Mouse (Mus musculus): ENCODE measurements around the gene AB124611.
"Not testable (repeated sequence)": the region's sequence is repeated elsewhere in the genome, so short reads cannot be mapped to it uniquely, and the experiment has no call there.

AB124611 gene

DNA sequence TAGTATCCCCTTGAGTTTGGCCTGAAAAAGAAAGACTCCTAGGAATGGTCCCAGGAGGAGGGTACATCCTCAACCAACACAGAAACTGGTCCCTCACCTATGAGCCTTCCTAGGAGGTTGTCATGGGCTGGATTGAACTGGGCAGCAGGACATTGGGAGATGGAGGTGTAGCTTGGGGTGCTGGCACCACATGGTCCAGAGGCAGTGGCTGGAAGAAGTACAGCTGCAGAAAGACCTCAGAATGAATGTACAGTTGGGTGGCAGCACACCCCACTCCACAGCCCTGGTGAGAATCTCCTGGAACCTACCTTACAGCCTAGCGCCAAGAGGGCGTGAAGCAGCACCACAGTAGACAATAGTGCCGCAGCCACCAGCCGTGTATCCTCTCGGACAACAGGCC, 63.6 kb downstream of the AB124611 start:
- in situ Hi-C loops (cut with MboI; ENCODE audit: low pct_unique_long_range_greater_than_20kb in 1 of 2, low sequenced_read_pairs in 2 of 2, unreplicated experiment in 1 of 2): no loop called here

GRCm38 (mm10) chr9:21591127-21591830, 65.3 kb downstream of the AB124611 start:
- in situ Hi-C loops (cut with MboI; ENCODE audit: low pct_unique_long_range_greater_than_20kb in 1 of 2, low sequenced_read_pairs in 2 of 2, unreplicated experiment in 1 of 2): no loop called here

DNA sequence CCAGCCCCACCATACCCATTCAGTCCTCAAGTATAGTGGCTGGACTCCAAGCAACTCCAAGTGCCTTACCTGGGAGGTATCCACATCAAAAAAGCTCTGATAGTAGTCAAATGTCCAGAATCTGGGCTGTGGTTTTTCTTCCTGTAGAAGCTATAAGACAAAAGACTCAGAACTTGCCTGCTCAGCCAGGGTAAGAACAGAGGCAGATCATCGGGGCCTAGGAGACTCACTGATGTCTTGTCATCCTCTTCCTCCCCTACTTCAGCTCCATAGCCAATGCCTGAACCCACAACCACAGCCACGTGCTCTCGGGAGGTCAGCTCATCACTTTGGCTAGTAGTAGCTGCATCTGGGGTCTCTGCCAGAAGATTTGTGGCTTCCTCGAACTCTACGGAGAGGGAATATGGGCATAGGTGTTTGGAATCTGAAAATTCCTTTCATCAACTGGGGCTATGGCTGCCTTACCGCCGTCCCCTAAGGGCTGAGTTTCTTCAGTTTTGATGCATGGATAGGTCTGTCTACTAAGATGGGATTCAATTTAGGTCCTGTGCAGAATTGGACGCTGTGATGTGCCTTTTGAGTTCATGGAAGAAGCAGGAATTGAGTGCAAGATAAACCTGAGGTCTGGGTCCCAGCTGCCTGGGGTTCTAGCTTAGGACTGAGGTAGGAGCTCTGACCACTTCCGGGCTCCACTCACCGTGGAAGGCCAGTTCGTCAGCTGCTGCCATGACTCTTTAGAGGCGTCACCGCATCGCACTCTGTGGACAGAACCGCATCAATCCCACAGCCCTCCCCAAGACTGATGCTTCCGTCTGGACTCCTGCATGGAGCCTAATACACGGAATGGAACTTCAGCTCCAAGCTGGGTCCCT, 66.1 kb downstream of the AB124611 start:
- in situ Hi-C loops (cut with MboI; ENCODE audit: low pct_unique_long_range_greater_than_20kb in 1 of 2, low sequenced_read_pairs in 2 of 2, unreplicated experiment in 1 of 2): no loop called here

DNA sequence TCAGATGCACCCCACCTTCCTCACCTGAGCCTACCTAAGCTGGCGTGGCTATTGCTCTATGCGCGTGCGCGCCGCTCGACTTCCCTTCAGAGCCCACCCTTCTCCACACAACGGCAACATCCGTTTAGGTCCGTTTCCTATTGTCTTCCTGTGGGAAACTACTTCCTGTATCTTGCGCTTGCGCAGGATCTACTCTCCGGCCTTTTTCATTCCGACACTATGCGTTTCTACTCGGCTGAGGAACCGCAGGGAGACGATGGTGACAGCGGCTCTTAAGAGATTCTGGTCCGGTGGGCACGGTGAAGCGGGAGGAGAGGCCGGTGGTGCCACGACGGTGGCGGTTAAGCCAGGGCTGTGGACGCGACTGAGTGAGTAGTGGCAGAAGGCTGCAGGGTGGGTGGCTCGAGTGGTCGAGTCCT, 66.7 kb downstream of the AB124611 start, which contains the start of the genes Timm29 and Yipf2:
TSS of gene Timm29 (plus strand) at position 20 of the 419 bp plus-strand sequence.
TSS of gene Yipf2 (minus strand) at position 126 of the 419 bp plus-strand sequence.
- in situ Hi-C loops (cut with MboI; ENCODE audit: low pct_unique_long_range_greater_than_20kb in 1 of 2, low sequenced_read_pairs in 2 of 2, unreplicated experiment in 1 of 2): no loop called here

DNA sequence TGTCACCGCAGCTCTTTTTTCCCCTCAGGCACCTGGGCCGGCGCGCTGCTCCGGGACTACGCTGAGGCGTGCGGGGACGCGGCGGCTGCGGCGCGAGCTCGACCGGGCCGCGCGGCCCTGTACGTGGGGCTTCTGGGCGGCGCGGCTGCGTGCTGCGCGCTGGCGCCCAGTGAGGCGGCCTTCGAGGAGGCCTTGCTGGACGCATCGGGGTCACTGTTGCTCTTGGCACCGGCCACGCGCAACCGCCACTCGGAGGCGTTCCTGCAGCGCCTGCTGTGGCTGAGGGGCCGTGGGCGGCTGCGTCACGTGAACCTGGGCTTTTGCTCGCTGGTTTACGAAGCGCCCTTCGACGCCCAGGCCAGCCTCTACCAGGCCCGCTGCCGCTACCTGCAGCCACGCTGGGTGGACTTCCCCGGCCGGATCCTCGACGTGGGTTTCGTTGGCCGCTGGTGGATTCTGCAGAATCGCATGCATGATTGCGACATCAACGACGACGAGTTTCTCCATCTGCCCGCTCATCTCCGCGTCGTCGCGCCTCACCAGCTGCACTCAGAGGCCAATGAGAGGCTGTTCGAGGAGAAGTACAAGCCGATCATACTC, 67.2 kb downstream of the AB124611 start:
- in situ Hi-C loops (cut with MboI; ENCODE audit: low pct_unique_long_range_greater_than_20kb in 1 of 2, low sequenced_read_pairs in 2 of 2, unreplicated experiment in 1 of 2): no loop called here

GRCm38 (mm10) chr9:21594350-21594749, 68.4 kb downstream of the AB124611 start:
- in situ Hi-C loops (cut with MboI; ENCODE audit: low pct_unique_long_range_greater_than_20kb in 1 of 2, low sequenced_read_pairs in 2 of 2, unreplicated experiment in 1 of 2): not testable (repeated sequence)

DNA sequence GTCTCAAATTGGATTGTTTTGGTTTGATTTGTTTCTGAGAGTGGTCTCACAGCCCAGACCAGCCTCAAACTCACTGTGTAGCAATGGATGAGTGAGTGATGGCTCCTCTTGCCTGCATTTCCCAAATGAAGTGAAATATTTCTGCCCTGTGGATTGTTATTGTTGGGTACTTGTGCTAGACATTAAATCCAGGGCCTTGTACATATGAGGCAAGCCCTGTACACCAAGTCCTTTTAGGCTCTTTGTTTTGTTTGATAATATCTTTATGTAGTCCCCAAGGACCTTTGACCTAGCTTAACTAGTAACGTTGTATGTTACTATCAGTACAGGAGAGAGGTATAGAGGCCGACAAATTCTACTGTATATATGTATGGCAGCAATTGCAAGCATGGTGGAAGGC, 68.9 kb downstream of the AB124611 start:
- in situ Hi-C loops (cut with MboI; ENCODE audit: low pct_unique_long_range_greater_than_20kb in 1 of 2, low sequenced_read_pairs in 2 of 2, unreplicated experiment in 1 of 2): no loop called here
